Mouse (Mus musculus) brain, adult 2 months (tissue): ENCODE measurements at regions not wholly inside any gene's neighbourhood (a gene's known extent, or its start where the extent isn't known, plus 50 kb on each side); places are given as distances from the start of the nearest gene placed in this dataset.
A peak's percentile ranks its signal among the peaks of the same experiment; 100 is the strongest.

Source experiments
- DNase-seq: peaks from one replicate; pipeline ENCODE4 v3.0.0; 2011; ENCODE audit warnings: low read depth, low spot score

- peak; percentile 17 for DNase-seq
Measured at GRCm38 (mm10) chr15:67467404-67468345, 967.0 kb upstream of the Lrrc6 start.

GRCm38 (mm10) chr15:67462863-67463262, 962.2 kb upstream of the Lrrc6 start:
- no peak for DNase-seq

- no peak for DNase-seq
Measured at GRCm38 (mm10) chr15:67460384-67460783, 959.7 kb upstream of the Lrrc6 start.

GRCm38 (mm10) chr15:67434284-67434683, 933.6 kb upstream of the Lrrc6 start:
- DNase-seq, result peak; percentile 68

GRCm38 (mm10) chr15:67423922-67424321, 923.2 kb upstream of the Lrrc6 start:
- DNase-seq, result no peak

DNA sequence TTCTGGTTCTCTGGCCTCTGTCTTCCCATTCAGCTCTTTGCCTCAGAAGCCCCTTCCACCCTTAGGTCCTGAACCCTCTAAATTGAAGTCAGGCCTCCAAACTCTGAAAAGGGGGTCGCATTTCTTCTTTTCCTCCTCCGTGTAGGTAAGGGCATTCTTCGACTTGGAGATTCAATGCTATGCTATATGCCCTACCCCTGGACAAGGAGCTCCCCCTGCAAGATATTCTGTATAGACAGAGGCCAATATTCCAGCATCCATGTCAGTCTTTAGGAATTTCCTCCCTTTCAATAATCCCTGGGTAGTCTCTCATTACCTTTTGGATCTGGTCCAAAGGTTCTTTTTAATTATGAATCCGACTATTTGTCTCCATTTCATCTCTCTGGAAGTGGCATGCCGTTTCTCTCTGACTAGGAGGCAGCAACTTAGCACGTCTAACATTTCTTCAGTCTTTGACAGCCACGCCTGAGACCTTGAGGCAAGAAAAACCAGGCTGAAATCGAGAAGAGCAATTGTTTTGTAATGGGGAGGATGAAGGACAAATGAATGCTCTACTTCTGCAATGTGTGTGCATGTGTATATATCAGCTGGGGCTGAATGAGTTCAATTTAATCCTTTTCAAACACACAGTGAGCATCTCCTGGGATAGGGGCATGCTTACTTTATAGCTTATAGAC, 921.7 kb upstream of the Lrrc6 start:
- no peak for DNase-seq

GRCm38 (mm10) chr15:67420776-67421175, 920.1 kb upstream of the Lrrc6 start:
- DNase-seq, result no peak

DNA sequence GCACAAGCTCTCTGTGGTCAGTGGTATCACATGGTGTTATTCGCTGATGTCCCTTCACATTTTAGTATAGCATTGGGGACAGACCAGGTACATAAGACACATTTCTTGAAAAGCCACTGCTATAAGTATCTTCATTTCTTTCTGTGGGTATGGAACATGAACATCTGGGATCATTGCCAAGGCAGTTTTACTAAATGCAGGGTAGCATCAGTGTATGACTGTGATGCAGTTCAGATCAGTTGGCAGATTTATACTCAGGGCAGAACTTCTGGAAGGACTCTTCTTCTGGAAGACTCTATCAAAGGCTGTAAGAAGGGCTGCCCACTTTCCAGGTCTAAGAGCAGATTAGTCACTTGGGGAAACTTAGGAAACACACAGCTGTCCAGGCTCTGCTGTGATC, 919.0 kb upstream of the Lrrc6 start:
- DNase-seq, result peak; percentile 58

DNA sequence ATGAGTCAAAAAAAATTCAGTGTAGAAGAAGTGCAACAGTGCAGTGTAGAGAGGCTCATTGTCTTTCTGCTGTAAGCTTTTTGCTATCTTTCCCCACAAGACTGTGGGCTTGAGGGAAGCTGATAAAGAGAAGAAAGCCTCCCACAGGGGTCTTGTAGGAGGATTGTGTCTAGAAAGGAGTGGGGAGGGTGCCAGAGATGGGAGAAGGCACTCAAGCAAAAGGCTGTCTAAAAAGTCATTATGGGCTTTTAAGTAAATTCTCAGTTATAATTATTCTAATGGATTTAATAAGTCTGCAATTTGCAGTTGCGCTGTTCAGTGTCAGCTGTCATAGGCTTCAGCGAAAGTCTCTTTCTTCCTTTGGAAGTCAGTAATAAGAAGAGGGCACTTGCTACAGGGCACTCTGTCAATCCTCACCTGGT, 917.0 kb upstream of the Lrrc6 start:
- peak; percentile 43 for DNase-seq

DNA sequence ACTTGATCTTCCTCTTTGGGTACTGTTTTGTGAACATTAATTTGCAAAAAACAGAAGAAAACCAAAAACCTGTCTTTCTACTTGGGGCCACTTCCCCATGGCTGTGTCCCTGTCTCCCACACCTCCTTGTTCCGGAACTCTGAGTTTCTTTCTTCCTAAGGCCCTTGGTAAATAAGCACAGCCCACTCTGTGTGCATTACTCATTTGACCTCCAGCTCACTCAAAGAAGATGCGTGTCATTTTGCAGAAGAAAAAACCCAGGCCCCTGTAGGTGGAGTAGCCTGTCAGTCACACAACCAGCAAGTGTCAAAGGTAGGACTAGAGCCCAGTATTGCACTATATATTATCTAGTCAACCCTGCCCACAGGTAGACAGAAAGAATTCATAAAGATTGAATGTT, 915.1 kb upstream of the Lrrc6 start:
- no peak for DNase-seq

- DNase-seq, result no peak
Measured at GRCm38 (mm10) chr15:67414371-67414930, 913.7 kb upstream of the Lrrc6 start.

GRCm38 (mm10) chr15:67413581-67413980, 912.9 kb upstream of the Lrrc6 start:
- no peak for DNase-seq

GRCm38 (mm10) chr15:67412394-67412793, 911.7 kb upstream of the Lrrc6 start:
- no peak for DNase-seq

GRCm38 (mm10) chr15:67411657-67412056, 910.9 kb upstream of the Lrrc6 start:
- no peak for DNase-seq

- no peak for DNase-seq
Measured at GRCm38 (mm10) chr15:67410012-67410411, 909.3 kb upstream of the Lrrc6 start.

GRCm38 (mm10) chr15:67408871-67409559, 908.3 kb upstream of the Lrrc6 start:
- no peak for DNase-seq

DNA sequence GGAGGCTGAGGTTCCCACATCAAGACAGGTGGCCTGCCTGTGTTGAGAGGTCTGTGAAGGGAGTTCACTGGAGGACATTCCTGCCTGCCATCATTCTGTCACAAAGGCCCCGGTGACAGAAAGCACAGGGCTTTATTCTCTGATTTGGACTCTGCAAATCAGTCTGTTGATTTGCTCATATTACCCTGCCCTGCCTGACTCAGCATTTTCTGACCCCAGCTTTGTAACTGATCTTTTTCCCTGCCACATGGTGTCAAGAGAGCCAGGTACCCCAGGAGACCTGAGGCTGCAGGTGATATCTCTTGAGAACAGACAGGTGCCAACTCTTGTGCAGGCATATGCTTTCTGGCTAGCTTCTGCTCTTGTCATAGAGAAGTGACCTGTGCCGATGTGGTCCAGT, 906.5 kb upstream of the Lrrc6 start:
- DNase-seq, result no peak

DNA sequence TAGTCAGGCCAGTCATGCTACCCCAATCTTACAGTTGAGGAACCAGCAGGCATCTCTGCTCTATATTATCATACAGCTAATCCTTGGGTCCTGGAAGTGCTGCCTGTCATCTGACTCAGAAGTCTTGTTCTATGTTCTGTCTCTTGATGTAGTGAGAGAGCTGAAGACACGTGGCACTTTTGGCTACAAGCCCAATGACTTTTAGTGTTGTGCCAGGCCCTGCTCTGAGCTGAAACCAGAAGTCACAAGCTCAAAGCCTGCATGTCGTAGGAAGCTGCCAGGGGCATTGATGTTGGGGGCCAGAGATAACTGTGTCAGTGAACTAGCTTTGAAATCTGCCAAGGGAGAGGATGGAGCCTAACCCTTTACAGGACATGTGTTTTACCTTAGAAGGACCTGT, 904.8 kb upstream of the Lrrc6 start:
- peak; percentile 15 for DNase-seq

DNA sequence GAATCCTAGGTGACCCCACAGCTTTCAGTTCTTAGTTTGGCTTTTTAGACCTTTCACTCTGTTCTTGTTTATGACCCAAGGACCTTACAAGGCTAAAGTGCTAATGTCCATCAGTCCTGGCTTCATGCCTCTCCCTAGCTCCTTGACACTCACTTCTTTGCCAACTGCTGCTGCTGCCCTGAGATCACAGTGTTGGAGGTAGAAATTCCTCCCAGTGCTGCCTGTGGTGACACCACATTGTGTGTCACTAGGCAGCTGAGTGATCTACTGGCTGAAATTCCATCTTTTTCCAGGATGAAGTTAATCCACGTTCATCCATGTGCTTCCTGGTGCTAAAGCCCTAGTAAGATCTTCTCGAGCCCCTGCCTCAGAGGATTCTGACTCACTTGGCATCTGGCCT, 904.3 kb upstream of the Lrrc6 start:
- DNase-seq, result no peak

DNA sequence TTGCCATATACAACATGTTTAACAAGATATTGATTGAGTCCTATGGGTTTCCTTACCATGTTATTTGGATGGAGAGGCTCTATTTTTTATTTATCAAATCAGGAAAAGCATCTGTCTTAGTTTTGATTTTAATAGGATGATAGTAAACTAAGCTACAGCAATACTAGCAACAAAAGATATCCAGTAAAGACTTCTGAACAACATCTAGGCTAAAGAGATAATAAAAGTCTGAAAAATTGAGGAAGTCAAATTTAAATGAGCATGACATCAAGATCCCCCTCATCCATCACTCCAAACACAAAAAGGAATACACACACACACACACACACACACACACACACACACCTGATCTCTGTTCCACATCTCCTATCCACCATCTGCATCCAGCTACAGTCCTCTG, 901.6 kb upstream of the Lrrc6 start:
- no peak for DNase-seq

DNA sequence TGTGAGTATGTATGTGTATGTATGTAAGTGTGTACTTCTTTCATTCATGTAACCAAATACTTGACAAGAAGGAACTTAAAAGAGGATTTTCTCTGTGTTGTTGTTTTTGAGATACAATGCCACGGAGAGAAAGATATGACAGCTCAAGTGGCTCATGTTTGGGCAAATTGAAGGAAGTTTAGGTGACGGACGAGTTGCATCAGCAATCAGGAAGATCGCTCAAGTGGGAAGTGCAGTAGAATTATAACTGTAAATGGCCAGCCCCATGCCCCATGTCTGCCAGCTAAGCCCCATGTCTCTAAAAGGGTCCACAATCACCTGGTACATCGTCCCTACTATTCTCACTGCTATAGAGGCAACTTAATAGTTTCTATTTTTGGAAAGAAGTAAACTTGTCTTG, 896.6 kb upstream of the Lrrc6 start:
- DNase-seq, result no peak

DNA sequence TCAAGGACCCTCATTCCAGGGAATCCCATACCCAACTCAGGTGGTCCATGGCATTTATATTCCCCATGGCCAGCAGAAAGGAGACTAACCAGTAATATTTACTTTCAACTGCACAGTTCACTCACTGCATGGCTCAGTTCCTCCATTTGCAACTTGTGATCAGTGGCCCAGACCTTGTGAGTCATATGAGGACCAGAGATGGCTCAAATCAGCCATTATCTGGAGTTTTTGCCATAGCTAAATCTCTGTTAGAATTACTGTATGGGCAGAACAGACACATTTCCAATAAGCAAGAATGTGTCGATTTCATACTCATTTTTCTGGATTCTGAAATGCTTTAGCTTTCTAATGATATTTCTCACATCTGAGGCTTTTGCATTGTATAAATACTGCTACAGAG, 894.4 kb upstream of the Lrrc6 start:
- no peak for DNase-seq
